Mouse (Mus musculus) lung, postnatal 0 days (tissue): ENCODE measurements around the gene Serhl. TPM values are rescaled to one million over a fixed set of nuclear protein-coding genes. Genes with fewer than 3 reads are reported as not detected.

Experiments used
- ATAC-seq: fragments of 200-750 bp; cut with Nextera tagmentation; 2 replicates; pipeline ENCODE4 v1.8.0; 2017; ENCODE audit warnings: moderate library complexity
- DNase-seq: peaks from one replicate; pipeline ENCODE4 v3.0.0-alpha.2; 2016; ENCODE audit warnings: low spot score
- H3K27ac ChIP-seq: fragments of 300-500 bp; sonication (generic); 2 replicates; pipeline ENCODE4 v1.5.1; 2014; ENCODE audit warnings: antibody characterized with exemption, mild to moderate bottlenecking, low read length, mixed read lengths
- H3K27me3 ChIP-seq: fragments of 300-500 bp; sonication (generic); replicated peaks from 2 replicates; pipeline ENCODE4 v1.6.1; 2014; ENCODE audit warnings: low read length, mixed read lengths; ENCODE audit not compliant: insufficient read depth
- H3K36me3 ChIP-seq: fragments of 300-500 bp; sonication (generic); 2 replicates; pipeline ENCODE4 v1.6.1; 2014; ENCODE audit warnings: low read length, mixed read lengths; ENCODE audit not compliant: insufficient read depth
- H3K4me1 ChIP-seq: fragments of 300-500 bp; sonication (generic); 2 replicates; pipeline ENCODE4 v1.6.1; 2014; ENCODE audit warnings: antibody characterized with exemption, low read depth, low read length, mixed read lengths; ENCODE audit not compliant: insufficient read depth
- H3K4me2 ChIP-seq: fragments of 300-500 bp; sonication (generic); replicated peaks from 2 replicates; pipeline ENCODE4 v1.6.1; 2014; ENCODE audit warnings: low read depth, mild to moderate bottlenecking, low read length, moderate library complexity, mixed read lengths
- H3K4me3 ChIP-seq: fragments of 300-500 bp; sonication (generic); 2 replicates; pipeline ENCODE4 v1.5.1; 2014; ENCODE audit warnings: low read depth, low read length
- H3K9ac ChIP-seq: fragments of 300-500 bp; sonication (generic); replicated peaks from 2 replicates; pipeline ENCODE4 v1.6.1; 2014; ENCODE audit warnings: low read depth, mild to moderate bottlenecking
- H3K9me3 ChIP-seq: fragments of 300-500 bp; sonication (generic); 2 replicates; pipeline ENCODE4 v1.6.1; 2016; ENCODE audit warnings: low read length, mixed read lengths
- CTCF ChIP-seq: IDR thresholded peaks from 2 replicates; pipeline ENCODE4 v1.5.1; 2016; ENCODE audit warnings: antibody characterized with exemption, mild to moderate bottlenecking
- EP300 ChIP-seq: IDR thresholded peaks from 2 replicates; pipeline ENCODE4 v1.6.1; 2016; ENCODE audit warnings: antibody characterized with exemption, mild to moderate bottlenecking, control low read depth
- WGBS: fragments of 180-500 bp; shearing (Covaris S2); extraction: QIAGEN DNeasy Blood & Tissue Kit; methylation state at CpG from one replicate; pipeline ENCODE4 v1.1.7; 2014; 5-methylcytosine and 5-hydroxymethylcytosine counted together
- polyA plus RNA-seq: library from polyadenylated mRNA; unstranded; fragments of >200 nt; fragmentation: Nextera tagmentation; extraction: Ambion mirVana; gene quantifications from 2 replicates; pipeline ENCODE4 v1.2.1, GENCODE M21; 2015

Gene Serhl
- polyA plus RNA-seq, 1 experiment from 2014 or later: 50.9 TPM

- WGBS: 0% methylated on average over 32 of the region's 41 CpGs
- peak overlapping the region; percentile 56 for H3K4me2 ChIP-seq
- H3K27ac ChIP-seq: peak overlapping the region; percentile 99
- DNase-seq (peak; percentile 88), ATAC-seq (peak; percentile 88)
- H3K9ac ChIP-seq: peak overlapping the region; percentile 84
- peak overlapping the region; percentile 95 for H3K4me3 ChIP-seq
- no peaks in the 10 kb centered on the region for H3K27me3 ChIP-seq
- peaks cover 4% of the 10 kb centered on the region; the same call in 1 of the 2 replicates for H3K36me3 ChIP-seq
- H3K4me1 ChIP-seq: no peaks in the 10 kb centered on the region; the same call in 1 of the 2 replicates
- H3K9me3 ChIP-seq: no peaks in the 10 kb centered on the region
- TF ChIP-seq CTCF (no peak), EP300 (no peak)
Observed at GRCm38 (mm10) chr15:83148801-83149195, 59.5 kb downstream of the Serhl start.

- Histone ChIP-seq H3K4me3 (peak within 1 kb of the TSS; percentile 95), H3K27ac (peak within 1 kb of the TSS; percentile 99), H3K4me1 (no peaks in the 10 kb centered on the region; the same call in 1 of the 2 replicates), H3K4me2 (peak within 1 kb of the TSS; percentile 56), H3K9me3 (no peaks in the 10 kb centered on the region), H3K27me3 (no peaks in the 10 kb centered on the region), H3K36me3 (peaks cover 7% of the 10 kb centered on the region; the same call in 1 of the 2 replicates), H3K9ac (peak within 1 kb of the TSS; percentile 84)
- ATAC-seq: peak; percentile 94
- TF ChIP-seq CTCF (no peak), EP300 (peak; percentile 86)
- WGBS: under 1% methylated on average over 56 of the region's 56 CpGs
- peak; percentile 99 for DNase-seq
Observed at GRCm38 (mm10) chr15:83149196-83150072, 60.1 kb downstream of the Serhl start, which contains the start of gene Poldip3. Gene Poldip3 (minus strand): TSS chr15:83149384.

- Histone ChIP-seq H3K9me3 (no peaks in the 10 kb centered on the region), H3K27ac (peak overlapping the region; percentile 99), H3K27me3 (no peaks in the 10 kb centered on the region), H3K4me3 (peak overlapping the region; percentile 95; the same call in 1 of the 2 replicates), H3K4me2 (peak overlapping the region; percentile 56), H3K9ac (peak overlapping the region; percentile 84), H3K4me1 (no peaks in the 10 kb centered on the region; the same call in 1 of the 2 replicates), H3K36me3 (peaks cover 8% of the 10 kb centered on the region; the same call in 1 of the 2 replicates)
- DNase-seq (no peak), ATAC-seq (no peak)
- TF ChIP-seq EP300: no peak
- TF ChIP-seq CTCF: no peak
- WGBS: 18% methylated on average over 3 of the region's 3 CpGs
Observed at GRCm38 (mm10) chr15:83150073-83150442, 60.8 kb downstream of the Serhl start.

DNA sequence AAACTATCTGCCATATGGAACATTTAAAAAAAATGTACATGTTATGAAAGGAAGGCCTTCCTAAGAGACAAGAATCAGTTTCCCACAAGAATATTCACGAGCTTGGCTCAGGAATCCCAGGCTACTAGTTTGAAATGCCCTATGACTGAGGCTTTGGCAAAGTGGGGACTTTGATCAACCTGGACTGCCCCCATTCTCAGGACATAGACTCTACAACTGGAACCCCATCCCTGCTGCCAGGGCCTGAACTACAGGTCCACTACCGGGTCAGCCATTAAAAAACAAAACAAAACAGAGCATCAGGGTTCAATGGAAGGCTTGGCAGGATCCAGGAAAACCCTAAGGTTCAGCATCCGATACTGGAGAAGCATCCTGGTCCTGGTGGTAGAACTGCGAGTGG lies 61.4 kb downstream of the Serhl start:
- 82% methylated on average over 4 of the region's 4 CpGs for WGBS
- no peak for TF ChIP-seq CTCF
- no peak for TF ChIP-seq EP300
- Histone ChIP-seq H3K27ac (no peak overlapping the region), H3K27me3 (no peaks in the 10 kb centered on the region), H3K9ac (no peak overlapping the region), H3K9me3 (no peaks in the 10 kb centered on the region), H3K4me2 (no peak overlapping the region), H3K36me3 (peaks cover 8% of the 10 kb centered on the region; the same call in 1 of the 2 replicates), H3K4me3 (no peak overlapping the region), H3K4me1 (no peaks in the 10 kb centered on the region; the same call in 1 of the 2 replicates)
- DNase-seq: no peak
- ATAC-seq: no peak

DNA sequence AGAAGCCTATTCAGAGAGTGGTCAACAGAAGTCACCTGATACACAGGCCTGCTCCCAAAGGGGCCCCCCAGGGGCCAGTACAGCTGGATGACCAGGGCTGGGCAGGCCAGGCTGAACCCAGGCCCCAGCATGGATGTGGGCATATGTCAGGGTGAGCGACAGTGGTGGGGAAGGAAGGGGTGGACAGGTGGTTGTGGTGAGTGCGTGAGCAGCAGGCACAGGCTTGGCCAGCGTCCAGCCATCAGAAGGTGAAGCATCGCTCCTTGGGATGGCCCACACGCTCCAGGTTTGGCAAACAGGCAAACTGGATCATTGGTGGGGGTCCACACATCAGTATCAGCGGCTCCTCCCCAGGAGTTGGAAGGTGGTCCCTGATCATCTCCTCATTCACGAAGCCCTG lies 65.0 kb downstream of the Serhl start:
- TF ChIP-seq EP300: no peak
- no peak for TF ChIP-seq CTCF
- no peak overlapping the region for H3K9ac ChIP-seq
- no peak for ATAC-seq
- whole genome bisulfite sequencing: 93% methylated on average over 7 of the region's 7 CpGs
- no peak overlapping the region for H3K4me3 ChIP-seq
- H3K36me3 ChIP-seq: peaks cover 18% of the 10 kb centered on the region
- no peaks in the 10 kb centered on the region for H3K9me3 ChIP-seq
- H3K27me3 ChIP-seq: no peaks in the 10 kb centered on the region
- no peak overlapping the region for H3K27ac ChIP-seq
- no peak for DNase-seq
- H3K4me1 ChIP-seq: no peaks in the 10 kb centered on the region
- no peak overlapping the region for H3K4me2 ChIP-seq

GRCm38 (mm10) chr15:83155672-83156419 lies 66.5 kb downstream of the Serhl start:
- DNase-seq (no peak), ATAC-seq (no peak)
- H3K4me2 ChIP-seq: no peak overlapping the region
- no peaks in the 10 kb centered on the region for H3K4me1 ChIP-seq
- H3K9me3 ChIP-seq: no peaks in the 10 kb centered on the region
- TF ChIP-seq EP300 (no peak), CTCF (no peak)
- 64% methylated on average over 6 of the region's 6 CpGs for WGBS
- H3K27ac ChIP-seq: peak overlapping the region; percentile 26
- H3K36me3 ChIP-seq: peaks cover 28% of the 10 kb centered on the region
- no peaks in the 10 kb centered on the region for H3K27me3 ChIP-seq
- no peak overlapping the region for H3K4me3 ChIP-seq
- H3K9ac ChIP-seq: no peak overlapping the region
